Mouse (Mus musculus) CH12.LX (cell line): Measurements from ENCODE around the gene Itpr2.

Experiments used
- CHD2 ChIP-seq: IDR thresholded peaks from 2 replicates; pipeline ENCODE4 v1.6.1; 2011; ENCODE audit warnings: low read length, improper control_type of control experiment
- CTCF ChIP-seq, 2 experiments: IDR thresholded peaks in 1 of 2; conservative IDR thresholded peaks in 1 of 2; 2 replicates each; pipeline ENCODE4 v1.5.1; 2011 to 2012; ENCODE audit warnings: low read depth in 2 of 2, low read length in 2 of 2, improper control_type of control experiment in 1 of 2, inconsistent platforms in 1 of 2, mild to moderate bottlenecking in 1 of 2, moderate library complexity in 1 of 2
- EP300 ChIP-seq: IDR thresholded peaks from 2 replicates; pipeline ENCODE4 v1.6.1; 2011; ENCODE audit warnings: low read length, improper control_type of control experiment
- MAFK ChIP-seq: IDR thresholded peaks from 2 replicates; pipeline ENCODE4 v1.6.1; 2011; ENCODE audit warnings: low read length, improper control_type of control experiment; ENCODE audit not compliant: insufficient replicate concordance
- MYC ChIP-seq: IDR thresholded peaks from 2 replicates; pipeline ENCODE4 v1.6.1; 2011; ENCODE audit warnings: low read depth, mild to moderate bottlenecking, improper control_type of control experiment, low read length
- PAX5 ChIP-seq: IDR thresholded peaks from 2 replicates; pipeline ENCODE4 v1.6.1; 2012; ENCODE audit warnings: low read length, inconsistent platforms, mixed read lengths
- POLR2A ChIP-seq: IDR thresholded peaks from 2 replicates; pipeline ENCODE4 v1.6.1; 2011; ENCODE audit warnings: low read depth, mild to moderate bottlenecking, improper control_type of control experiment, low read length
- POLR2AphosphoS2 ChIP-seq: IDR thresholded peaks from 2 replicates; pipeline ENCODE4 v1.6.1; 2011; ENCODE audit warnings: low read depth, low read length, improper control_type of control experiment
- RCOR1 ChIP-seq: conservative IDR thresholded peaks from 2 replicates; pipeline ENCODE4 v1.6.1; 2012; ENCODE audit warnings: low read depth, mild to moderate bottlenecking, inconsistent platforms, low read length, improper control_type of control experiment
- SMC3 ChIP-seq: IDR thresholded peaks from 2 replicates; pipeline ENCODE4 v1.6.1; 2011; ENCODE audit warnings: low read depth, low read length, improper control_type of control experiment
- ZNF384 ChIP-seq: IDR thresholded peaks from 2 replicates; pipeline ENCODE4 v1.6.1; 2012; ENCODE audit warnings: low read depth, low read length, improper control_type of control experiment, inconsistent platforms

DNA sequence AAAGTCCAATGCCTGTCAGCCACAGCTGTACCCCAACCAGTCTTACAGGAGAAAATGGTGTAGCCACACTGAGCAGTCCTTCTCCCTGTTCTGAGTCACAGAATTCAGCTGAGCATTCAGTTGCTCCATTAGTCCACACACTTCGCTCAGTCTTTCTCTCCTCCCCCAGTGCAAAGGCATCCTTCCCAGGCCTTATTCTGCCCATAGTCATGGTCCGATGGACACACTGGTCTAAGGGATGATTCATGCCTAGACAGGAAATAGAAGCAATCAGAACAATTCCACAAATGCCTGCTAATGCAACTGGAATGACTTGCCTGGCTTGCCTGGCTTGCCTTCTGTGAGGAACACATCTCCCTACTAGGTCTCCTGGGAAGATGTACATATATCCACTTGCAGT, 25.5 kb upstream of the Itpr2 start:
- TF ChIP-seq CTCF (conservative IDR thresholded peaks at IDR 0.05 in 1 of 2, IDR thresholded peaks at IDR 0.05 in 1 of 2; ENCODE audit: low read depth in 2 of 2, low read length in 2 of 2) (no peak), SMC3 (no peak), MYC (no peak), POLR2A (no peak), ZNF384 (no peak), RCOR1 (no peak), PAX5 (no peak), POLR2AphosphoS2 (no peak), MAFK (no peak), CHD2 (no peak), EP300 (no peak)
